Mouse (Mus musculus): ENCODE results near the gene Fam57b.

The Fam57b gene

DNA sequence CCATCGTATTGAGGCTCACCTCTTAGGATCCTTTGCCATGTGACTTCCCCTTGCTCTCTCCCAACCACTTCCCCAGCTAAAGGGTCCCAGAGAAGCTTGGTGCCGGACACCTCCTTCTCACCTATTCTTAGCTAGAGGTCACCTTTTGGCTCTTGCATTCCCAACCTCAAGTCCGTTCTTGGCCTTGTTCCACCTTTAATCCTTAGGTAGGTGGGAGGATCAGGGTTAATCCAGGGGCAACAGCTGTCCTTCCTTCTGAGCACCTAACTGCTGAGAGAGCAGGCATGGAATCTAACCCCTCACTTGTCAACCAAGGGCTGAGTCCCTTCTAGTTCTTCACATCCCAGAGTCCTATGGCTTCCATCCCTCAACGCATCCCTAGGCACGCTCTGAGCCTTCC lies 28.5 kb downstream of the Fam57b start:
- DNase-seq (ENCODE audit: low spot score): no peak

DNA sequence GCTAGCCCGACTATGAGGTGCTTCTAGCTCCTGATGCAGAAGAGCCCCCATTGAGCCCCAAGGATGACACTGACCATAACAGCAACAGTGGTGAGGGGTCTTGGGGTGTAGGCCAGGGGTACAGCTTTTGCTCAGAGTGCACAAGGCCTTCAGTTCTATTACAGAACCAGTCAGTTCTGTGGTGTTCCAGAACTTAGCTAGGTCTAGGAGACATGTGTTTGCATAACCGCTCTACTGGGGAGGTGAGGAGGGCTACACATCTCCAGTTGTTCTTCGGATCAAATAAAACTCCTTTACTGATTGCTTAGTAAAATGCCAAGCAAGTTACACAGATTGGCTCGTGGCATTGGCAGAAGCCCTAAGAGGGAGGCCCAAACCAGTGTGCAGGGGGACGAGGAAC lies 34.1 kb downstream of the Fam57b start, which contains the start of gene 4930451I11Rik:
4930451I11Rik (minus strand) TSS at position 101 of the 400 bp plus-strand sequence.
- DNase-seq (ENCODE audit: low spot score): no peak

DNA sequence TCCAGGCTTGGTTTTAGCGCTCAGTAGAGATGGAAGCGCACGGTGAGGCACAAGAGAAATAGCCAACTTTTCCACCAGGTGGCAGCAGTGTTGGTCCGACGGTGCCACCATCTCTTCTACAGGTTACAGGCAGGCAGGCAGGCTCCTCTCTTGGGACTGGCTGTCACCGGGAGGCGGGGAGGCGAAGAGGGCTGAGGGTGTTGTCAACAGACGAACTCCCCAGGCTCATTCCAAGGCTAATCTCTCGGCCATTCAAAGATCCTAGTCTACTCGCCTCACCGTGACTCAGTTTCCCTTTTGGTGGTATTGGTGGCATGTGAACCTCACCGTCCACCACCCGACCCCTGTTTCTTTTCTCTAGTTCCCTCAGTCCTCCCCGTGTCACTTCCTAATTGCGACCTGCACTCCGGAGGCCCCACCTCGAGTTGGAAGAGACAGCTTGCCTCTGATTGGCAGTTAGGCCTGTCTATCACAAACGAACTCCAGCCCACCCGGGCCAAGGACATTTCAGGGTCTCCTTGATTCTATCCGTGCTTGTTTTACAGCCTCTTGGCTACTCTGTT lies 34.6 kb downstream of the Fam57b start:
- DNase-seq (ENCODE audit: low spot score): peak; percentile 90

DNA sequence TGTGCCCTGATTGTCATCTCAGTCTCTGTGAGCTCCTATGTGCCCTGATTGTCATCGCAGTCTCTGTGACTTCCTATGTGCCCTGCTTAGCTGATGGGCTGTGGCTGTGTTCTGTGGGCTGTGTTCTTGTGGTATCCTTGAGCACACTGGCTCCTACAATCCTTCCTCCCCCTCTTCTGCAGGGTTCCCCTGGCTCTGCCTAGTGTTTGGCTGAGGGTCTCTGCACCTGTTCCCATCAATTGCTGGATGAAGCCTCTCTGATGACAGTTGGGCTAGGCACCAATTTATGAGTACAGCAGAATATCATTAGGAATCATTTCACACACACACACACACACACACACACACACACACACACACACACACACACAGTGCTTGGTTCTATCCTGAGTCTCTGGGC lies 35.8 kb downstream of the Fam57b start:
- DNase-seq (ENCODE audit: low spot score): no peak

DNA sequence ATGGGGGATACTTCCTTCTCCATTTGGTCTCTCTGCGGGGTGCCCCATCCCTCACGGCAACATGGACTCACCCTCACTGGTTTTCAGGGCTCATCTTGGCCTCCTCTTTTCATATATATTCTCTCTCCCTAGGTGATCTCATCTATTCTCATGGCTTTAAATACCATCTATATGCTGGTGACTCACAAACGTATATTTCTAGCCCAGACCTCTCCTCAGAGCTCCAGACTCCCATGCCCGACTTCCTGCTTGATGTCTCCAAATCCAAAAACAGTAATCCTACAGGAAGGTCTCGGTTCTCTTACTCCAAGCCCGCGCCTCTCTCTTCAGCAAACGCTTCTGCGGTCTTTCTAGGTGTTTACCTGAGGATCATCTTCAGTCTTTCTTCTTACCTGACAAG lies 45.8 kb downstream of the Fam57b start:
- DNase-seq (ENCODE audit: low spot score): no peak

DNA sequence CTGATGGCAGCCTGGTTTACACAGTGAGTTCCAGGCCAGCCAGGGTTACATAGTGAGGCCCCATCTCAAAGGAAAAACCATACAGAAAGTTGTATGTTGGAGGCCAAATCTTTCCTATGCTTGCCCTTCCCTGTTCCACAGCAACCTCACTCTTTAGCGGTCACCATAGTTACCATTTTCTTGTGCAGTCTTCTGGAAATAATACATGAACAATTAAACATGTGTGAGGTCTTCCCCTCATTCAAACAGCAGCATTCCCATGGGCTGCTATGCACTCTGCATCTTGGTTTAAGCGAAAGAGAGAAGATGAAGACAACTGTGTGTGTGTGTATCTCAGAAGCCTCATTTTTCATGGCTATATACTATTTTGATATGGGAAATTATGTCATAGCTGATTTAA lies 48.0 kb downstream of the Fam57b start:
- DNase-seq (ENCODE audit: low spot score): peak; percentile 61

DNA sequence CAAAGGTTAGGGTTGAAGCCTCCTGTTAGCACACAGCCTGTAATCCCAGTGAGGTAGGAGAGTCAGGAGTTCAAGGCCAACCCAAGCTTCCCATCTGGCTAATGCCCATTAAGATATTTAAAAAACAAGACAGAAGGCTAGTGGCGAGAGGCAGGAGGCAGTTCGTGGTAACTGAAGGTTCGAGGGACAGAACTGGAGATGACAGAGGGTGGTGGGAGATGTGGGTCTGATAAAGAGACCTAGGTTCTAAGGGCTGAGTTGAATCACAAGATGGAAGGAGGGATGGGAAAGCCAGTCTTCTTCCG lies 49.6 kb downstream of the Fam57b start, which contains the start of gene Doc2a:
Doc2a (plus strand) TSS at position 301 of the 305 bp plus-strand sequence.
- no peak for DNase-seq (ENCODE audit: low spot score)

DNA sequence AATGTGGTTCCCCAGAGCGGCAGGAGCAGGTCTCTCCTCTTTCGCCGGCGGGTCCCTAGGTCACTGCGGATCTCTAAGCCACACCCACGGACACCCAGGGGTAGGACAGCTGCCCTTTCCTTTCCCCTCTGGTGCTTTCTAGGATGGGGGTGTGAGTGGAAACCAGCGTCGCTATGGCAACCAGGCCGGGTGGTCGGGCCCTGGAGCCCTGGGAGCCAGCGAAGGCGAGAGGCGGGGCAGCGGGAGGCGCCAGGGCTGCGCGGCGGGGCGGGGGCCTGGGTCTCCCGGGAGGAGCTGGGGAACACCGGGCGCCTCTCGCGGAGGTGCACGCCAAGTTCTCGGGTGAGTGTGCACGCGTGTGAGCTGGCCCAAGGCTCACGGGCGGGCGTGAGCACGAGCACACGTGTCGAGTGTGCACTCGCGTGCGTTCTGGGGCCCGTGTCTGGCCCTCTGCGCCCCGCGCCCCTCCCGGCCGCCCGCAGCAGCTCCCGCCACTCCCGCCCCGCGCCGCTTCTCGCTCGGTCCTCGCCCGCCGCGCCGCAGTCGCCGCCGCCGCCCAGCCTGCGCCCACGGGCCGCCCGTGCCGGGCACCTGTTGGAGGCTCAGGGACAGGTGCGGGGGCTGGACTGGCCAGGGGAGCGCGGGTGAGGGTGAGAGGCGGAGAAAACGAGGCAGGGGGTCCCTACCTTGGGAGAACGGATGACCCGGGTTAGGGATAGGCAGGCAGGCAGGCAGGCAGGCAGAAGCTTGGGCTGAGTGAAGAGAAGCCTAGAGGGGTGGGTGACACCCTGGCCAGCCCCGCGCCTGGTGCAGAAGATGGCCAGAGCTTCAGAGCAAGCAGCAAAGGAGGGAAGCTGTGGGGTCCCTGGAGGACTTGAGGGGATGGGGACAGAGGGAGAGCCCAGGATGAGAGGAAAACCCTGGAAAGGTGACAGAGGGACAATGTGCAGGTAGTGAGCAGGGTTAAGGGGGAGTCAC lies 50.2 kb downstream of the Fam57b start:
- DNase-seq (ENCODE audit: low spot score): peak; percentile 81

DNA sequence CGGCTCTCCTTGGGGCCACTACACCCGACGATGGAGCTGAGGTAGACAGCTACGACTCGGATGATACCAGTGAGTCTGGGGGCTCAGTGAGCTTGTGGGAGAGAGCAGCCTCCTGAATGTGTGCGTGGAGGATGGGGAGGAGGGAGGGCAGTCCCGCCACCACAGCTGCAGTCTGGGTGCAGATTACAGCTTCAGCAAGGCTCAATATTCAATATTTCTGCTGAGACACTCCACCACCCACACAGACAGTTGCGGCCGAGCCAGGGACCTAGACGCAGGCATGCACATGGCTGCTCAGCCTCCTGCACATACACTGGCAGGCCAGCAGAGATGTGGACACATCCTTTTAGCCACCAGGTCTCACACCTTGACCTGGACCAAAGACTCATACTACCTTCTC lies 51.3 kb downstream of the Fam57b start:
- DNase-seq (ENCODE audit: low spot score): no peak

DNA sequence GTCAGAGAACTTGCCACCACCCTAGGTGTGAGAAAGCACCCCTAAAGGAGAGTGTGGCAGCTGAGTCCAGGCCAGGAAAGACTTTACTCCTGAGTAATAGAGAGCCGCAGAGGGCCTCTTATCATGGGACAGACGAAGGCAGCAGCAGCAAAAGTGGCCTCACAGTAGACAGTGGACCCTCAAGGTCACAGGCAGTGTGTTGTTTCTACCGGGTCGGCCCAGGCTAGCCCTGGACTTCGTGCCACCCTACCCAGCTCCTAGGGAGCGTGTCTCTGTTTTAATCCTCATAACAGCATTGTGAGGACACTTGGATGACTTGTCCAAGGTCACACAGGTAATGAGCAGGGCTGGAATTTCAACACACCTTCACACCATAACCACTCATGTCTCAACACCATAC lies 52.7 kb downstream of the Fam57b start:
- DNase-seq (ENCODE audit: low spot score): no peak

DNA sequence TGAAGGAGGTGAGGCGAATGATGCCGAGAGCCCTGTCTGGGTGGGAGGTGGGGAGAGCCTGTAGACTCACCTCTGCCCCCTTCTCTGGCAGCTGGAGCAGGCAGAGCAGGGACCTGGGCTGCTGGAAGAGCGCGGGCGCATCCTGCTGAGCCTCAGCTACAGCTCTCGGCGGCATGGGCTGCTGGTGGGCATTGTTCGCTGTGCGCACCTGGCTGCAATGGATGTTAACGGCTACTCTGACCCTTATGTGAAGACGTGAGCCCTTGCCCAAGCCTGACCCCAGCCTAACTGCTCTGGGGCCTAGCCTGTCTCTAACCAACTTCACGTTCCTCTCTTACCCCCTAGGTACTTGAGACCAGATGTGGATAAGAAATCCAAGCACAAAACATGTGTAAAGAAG lies 53.7 kb downstream of the Fam57b start:
- DNase-seq (ENCODE audit: low spot score): no peak

DNA sequence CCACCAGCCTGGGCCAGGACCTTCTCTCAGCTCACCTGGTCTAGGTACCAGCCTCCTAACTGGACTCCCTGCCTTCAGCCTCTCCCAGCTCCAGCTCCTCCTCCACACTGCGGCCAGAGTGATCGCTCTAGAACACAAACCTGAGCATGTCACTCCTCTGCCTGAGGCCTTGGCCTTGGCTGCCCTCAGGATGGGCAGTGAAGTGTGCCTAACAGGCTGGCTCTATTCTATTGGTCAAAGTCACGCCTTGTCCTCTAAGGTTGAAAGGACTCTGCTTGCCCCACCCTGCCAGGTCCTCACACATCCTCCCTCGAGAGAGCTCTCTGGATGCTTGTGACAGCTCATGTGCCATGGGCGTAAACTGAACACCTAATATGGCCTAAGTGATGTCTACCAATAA lies 56.0 kb downstream of the Fam57b start:
- DNase-seq (ENCODE audit: low spot score): no peak

DNA sequence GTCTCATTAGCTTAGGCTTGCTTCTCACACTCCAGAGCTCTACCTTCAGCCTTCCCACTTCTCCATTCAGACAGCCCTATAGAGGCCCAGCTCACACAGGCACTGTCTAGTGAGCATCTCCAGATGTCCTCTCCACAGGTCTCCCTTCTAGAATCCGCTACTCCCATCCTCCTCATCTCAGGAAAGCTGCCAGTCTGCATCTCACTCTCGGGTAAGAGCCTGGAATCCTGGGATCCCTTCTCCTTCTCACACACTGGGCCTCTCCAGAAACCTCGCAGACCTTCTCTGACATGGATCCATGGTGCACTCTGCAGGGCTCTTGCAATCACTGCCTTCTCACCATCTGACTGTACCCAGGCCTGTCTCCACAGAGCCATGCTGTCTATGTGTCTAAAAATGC lies 58.2 kb downstream of the Fam57b start:
- DNase-seq (ENCODE audit: low spot score): no peak

DNA sequence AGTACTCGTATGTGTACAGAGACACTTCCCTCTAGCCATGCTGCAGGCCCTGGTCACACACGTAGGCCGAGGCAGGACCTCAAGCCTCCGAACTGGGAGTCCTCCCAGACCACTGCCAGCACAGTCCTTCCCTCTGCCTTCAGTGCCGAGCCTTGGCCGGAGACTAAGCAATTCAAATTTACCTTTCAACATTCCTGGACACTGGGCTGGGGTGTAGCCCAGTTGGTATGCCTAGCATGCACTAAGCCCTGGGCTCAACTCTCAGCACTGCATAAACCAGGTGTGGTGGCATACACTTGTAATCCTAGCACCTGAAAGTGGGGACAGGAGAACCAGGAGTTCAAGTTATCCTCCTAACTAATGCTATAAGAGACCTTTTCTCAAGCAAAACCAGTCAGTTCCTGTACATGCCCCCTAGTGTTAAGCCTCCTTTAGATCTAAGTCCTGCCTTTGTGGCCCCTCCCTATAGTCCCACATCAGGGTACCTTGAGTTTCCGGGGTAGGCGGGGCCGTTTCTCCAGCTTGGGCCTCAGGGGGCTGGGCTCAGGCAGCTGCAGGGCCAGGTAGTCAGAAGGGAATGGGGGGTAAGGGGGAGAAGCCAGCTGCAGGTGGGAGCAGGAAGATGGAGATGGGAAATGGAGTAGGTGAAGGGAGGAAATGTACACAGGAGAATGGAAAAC lies 59.4 kb downstream of the Fam57b start:
- no peak for DNase-seq (ENCODE audit: low spot score)

DNA sequence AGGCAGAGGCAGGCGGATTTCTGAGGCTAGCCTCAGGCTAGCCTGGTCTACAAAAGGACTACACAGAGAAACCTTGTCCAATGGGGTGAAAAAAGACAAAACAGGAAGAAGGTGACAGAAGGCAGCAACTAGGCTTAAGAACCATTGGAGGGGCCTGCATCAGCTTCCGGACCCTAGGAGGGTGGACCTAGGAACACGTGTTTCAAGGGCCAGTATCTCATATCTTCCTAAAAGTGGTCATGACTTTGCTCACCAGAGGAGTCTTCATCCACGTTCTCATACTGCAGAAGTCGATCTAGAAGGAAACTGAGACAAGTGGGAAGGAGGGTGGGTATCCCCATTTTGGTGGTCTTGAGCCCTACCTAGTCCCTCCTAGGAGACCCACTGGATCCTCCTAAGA lies 63.5 kb downstream of the Fam57b start:
- DNase-seq (ENCODE audit: low spot score): no peak

DNA sequence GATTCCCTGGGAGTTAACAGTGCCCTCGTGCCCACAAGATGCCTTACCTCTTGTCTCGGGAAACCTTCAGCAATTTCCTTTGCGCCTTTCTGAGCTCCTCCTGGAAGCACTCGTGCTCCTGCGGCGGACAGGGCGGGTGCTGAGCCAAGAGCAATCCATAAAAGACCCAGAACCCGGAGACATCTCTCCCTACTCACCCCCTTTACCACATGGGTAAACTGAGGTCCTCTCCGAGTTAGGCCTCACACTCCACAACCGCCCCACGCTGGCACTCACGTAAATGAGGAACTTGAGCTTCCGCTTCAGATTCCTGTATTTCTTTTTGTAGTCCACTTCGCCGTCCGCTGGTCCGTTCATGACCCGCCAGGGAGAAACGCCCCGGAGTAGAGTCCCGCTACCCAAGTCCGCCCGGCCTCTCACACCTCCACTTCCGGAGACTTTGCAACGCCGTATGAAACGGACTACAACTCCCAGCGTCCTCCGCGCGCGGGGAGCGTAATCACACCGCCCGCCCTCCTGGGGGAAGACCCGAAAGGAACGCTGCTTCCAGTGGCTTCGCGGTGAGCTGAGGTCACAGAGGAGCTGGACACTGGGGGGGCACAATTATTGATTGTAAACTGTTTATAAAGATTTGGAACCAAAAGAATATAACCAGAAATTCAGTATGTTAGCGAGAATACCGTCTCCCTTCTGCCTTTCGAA lies 64.1 kb downstream of the Fam57b start, which contains the start of gene Hirip3:
Hirip3 (plus strand) TSS at position 544 of the 702 bp plus-strand sequence.
- peak; percentile 99 for DNase-seq (ENCODE audit: low spot score)

DNA sequence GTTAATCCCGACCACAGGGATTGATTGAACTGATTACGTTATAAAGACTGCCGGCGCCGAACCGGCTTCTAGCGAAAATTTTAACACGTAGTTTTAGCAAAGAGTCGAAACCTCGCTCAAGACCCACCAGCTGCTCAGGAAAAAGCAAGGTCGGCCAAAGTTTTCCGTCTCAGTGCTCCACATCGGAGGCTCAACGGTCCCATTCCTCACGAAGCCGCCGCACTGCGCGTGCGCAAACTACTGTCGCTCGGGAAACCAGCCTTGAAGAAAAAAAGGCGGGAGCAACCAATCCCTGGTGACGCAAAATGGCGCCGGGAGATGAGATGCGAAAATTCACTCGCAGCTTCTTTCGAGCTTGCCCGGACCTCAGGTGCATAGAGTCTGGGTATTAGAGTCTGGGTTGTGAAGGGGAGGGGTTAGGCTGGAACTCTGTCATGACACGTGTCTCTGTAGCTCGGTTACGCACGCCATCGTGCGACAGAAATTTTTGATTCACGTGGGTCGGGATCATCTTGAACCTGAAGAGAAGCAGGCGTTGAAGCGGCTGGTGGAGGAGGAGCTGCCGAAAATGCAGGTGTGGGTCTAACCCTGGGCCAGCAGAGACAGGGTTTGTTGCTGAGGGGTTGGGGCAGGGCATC lies 64.8 kb downstream of the Fam57b start, which contains the start of gene Ino80e:
Ino80e (minus strand) TSS at position 231 of the 638 bp plus-strand sequence.
- DNase-seq (ENCODE audit: low spot score): peak; percentile 99

DNA sequence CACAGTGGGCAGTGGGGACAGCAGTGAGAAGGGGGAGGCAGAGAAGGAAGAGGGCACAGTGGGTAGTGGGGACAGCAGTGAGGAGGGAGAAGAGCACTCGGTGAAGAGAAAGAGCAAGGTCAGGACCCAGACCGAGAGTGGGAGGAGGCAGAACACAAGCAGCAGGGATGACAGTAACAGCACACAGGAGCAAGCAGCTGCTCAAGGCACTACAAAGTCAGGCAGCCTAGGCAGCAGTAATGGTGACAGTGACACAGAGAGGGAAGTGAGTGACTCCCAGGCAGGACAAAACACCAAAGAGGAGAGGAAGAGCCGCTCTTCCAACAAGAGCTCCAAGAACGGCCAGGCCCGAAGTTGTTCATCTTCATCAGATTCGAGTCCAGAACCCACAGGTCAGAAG lies 66.3 kb downstream of the Fam57b start:
- no peak for DNase-seq (ENCODE audit: low spot score)

DNA sequence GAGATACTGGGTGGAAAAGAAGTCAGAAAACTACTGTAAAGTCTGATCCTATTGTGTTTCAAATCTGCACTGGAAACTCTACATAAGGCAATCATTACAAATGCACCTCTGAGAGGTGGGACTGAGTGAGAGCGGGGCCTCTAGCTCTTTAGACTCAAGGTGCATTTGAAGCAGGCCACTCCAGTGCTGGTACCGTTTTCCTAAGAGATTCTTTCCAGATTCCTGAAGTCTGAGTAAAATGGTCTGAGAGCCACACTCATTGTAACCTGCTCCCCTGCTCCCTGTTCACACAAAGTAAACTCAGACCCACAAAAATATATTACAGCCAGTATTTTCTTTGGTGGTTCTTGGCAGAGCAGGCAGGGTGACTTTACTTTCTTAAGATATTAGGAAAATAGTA lies 70.1 kb downstream of the Fam57b start:
- no peak for DNase-seq (ENCODE audit: low spot score)

DNA sequence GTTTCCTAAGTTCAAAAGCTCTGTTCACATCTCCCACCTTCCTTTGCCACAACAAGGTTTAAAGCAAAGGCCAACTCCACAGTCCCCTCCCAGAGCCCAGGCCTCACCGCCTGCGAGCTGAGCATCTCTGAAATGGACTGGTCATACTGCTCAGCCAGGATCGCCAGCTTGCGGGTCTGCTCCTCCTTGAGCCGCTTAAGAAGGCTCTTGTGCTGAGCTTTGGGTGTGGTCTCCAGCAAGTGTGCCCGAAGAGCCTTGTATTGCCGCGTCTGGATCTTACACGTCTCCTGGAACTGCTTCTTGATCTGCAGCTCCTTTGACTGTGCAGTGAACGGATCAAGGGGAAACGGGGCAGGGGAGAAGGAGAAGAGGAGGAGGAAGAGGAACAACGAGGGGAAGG lies 70.5 kb downstream of the Fam57b start:
- no peak for DNase-seq (ENCODE audit: low spot score)

DNA sequence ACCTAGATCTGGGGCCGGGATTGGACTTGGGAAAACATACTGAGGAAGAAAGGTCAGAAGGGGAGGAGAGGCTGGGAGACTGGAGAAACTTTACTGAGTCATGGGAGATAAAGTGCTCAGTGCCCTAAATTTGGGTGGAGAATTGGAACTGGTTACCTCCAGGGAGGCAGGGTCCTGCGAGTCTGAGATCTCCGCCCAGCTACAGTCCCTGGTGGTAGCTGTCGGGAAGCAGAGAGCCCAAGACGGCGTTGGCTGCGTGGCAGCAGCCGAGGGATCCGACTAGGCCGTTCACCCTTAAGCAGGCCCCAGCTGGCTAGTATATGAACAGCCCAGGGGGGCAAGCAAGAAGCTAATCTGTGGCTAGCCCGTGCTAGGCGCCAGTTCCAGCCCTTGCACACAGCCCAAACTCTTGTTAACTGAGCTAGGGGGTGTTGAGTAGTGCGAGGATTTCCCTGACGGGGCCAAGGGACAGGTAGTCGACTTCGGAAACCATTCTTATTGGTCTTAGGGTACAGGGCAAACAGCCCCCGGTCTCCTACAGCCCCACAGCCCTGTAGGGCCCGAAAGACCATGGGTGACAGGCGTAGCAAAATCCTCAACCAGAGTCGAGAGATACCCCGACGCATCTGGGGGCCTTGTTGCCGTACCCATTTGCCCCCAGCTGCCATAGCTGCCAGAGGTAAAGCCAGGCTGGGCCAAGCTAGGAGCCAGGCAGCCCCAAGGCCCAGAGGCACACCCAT lies 72.5 kb downstream of the Fam57b start:
- DNase-seq (ENCODE audit: low spot score): no peak
